Mouse (Mus musculus): ENCODE data around the gene 1700001P01Rik. TPM values are rescaled to one million over a fixed set of nuclear protein-coding genes. Genes with fewer than 3 reads are reported as not detected.

Gene 1700001P01Rik
- not detected for polyA plus RNA-seq (2017; shearing (Covaris generic))

GRCm38 (mm10) chr11:97775808-97776496 is at the start of gene 1700001P01Rik:
Gene 1700001P01Rik, minus strand, starts transcription at chr11:97775918.

GRCm38 (mm10) chr11:97798782-97799145 is 23.0 kb upstream of the 1700001P01Rik start, which contains the start of gene Lasp1:
Gene Lasp1, plus strand, starts transcription at chr11:97799000.

DNA sequence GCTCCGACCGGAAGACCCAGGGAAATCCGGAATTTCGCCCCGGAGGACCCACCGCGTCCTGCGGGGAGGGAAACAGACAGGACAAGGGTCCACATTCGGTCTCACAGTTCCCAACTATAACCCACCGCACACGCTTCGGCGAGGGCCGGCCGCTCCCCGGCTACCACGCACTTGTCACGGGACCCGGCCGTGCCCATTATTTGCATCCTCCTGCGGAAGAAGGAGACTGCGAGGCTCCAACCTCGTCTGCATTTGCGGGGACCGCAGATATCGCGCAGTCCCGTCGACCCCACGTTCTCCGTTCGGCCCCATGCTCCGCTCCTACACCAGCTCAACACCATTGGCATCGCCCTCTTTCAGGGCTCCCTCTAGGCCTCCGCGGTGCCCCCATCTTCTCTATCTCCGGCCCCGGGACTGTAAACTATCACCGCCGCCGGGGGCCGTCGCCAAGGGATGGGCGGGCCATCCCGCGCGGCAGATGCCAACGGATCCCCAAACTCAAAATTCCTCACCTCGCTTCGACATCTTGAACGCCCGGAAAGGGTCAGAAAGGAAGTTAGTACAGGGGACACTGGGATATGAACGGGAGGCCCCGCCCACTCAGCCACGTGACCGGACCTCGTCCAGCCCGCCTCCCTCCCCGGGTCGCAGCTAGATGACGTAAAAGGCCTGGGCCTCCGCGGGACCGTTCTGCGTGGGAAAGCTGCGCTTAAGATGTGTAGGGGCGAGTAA is 6.3 kb upstream of the 1700001P01Rik start, which contains the start of gene Rpl23:
Gene Rpl23 (minus strand): TSS at position 606 of the 732 bp plus-strand sequence.

DNA sequence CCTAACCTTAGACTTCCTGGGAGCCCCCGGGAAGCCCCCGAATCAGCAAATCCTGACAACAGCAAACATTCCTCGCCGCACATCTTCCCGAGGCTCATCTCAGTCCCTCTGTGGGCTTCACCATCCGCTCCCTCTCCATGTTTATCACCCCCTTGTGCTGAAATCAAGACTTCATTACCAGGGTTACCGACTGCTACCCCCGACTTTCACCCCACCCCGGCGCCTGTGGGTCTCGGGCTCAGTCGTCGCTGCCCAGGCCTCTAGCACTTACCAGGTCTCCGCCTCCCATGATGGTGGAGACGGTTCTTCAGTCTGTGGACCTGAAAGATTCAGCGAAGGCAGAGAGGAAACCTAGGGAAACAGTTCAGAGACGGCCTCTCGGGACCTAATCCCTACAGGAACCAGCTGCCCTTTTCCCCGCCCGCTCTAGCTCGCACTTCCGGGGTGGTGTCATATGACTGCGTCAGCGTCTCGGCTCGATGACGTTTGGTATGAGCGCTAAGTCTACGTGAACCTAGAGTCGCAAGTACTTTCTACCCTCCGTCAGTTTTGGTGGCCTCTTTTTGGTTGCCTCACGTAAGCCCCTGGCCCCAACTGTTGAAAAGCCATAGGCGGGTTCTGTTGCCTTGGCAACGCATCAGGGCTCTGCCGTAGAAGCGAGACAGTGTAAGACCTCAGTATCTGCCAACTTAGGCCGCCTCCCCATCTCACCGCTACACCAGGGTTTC is 9.4 kb downstream of the 1700001P01Rik start, which contains the start of gene Cwc25:
Gene Cwc25 (minus strand): TSS at position 403 of the 728 bp plus-strand sequence.

DNA sequence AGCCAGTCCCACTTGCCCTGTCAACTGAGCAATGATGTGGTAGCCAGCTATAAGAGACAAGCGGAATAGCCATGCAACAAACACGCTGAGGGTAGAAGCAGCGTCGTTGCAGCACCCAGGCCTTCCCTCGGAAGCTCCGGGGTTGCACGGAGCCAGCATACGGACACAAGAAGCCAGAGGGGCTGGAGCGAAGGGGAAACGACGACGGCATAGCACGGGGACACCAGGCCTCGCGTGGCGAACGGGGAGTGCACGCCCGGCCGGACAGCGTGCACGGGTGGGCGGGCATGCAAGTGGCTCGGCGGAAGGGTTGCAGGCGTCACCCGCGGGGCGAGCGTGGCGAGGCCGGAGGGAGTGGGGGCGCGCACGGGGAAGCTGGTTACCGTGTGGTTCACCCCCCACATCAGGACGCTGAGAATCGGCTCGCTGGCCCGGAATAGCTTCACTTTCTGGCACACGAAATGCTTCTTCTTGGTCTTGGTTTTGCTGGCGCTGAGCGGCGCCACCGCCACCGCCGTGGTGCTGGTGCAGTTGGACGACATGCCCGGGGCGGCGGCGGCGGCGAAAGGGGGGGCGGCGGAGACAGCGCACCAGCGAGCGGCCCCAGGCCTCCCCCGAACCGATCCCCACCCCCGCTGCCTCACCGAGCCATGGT is 31.5 kb downstream of the 1700001P01Rik start, which contains the start of gene Pip4k2b:
Gene Pip4k2b (minus strand): TSS at position 642 of the 655 bp plus-strand sequence.

Other genes starting within 250 kb of the 1700001P01Rik start
- under 1 TPM; 0.02 to 0.53 TPM for gene Srcin1, start 199.7 kb downstream of the 1700001P01Rik start, polyA plus RNA-seq (2017; shearing (Covaris generic))
- gene Epop, start 146.2 kb downstream of the 1700001P01Rik start, polyA plus RNA-seq (2017; shearing (Covaris generic)) = 10 to 100 TPM in 1 of 2 experiments, 1 to 10 TPM in 1; 6.1 to 11.7 TPM
- 10 to 100 TPM; 10.0 to 13.1 TPM for gene Mllt6, start 112.5 kb downstream of the 1700001P01Rik start, polyA plus RNA-seq (2017; shearing (Covaris generic))
- 10 to 100 TPM; 66.8 to 70.0 TPM for gene Cisd3, start 90.1 kb downstream of the 1700001P01Rik start, polyA plus RNA-seq (2017; shearing (Covaris generic))
- 1 to 10 TPM; 2.3 to 2.8 TPM for gene Pcgf2, start 75.4 kb downstream of the 1700001P01Rik start, polyA plus RNA-seq (2017; shearing (Covaris generic))
- 100 to 1,000 TPM; 383 to 412 TPM for gene Psmb3, start 72.5 kb downstream of the 1700001P01Rik start, polyA plus RNA-seq (2017; shearing (Covaris generic))
- gene Pip4k2b, start 31.2 kb downstream of the 1700001P01Rik start, polyA plus RNA-seq (2017; shearing (Covaris generic)) = 1 to 10 TPM; 2.4 to 2.9 TPM
- 10 to 100 TPM; 26.5 to 31.5 TPM for gene Cwc25, start 9.4 kb downstream of the 1700001P01Rik start, polyA plus RNA-seq (2017; shearing (Covaris generic))
- gene Rpl23, start 6.5 kb upstream of the 1700001P01Rik start, polyA plus RNA-seq (2017; shearing (Covaris generic)) = 100 to 1,000 TPM; 323 to 371 TPM
- gene Lasp1, start 23.1 kb upstream of the 1700001P01Rik start, polyA plus RNA-seq (2017; shearing (Covaris generic)) = 100 to 1,000 TPM; 175 to 203 TPM
- gene B230217C12Rik, start 64.9 kb upstream of the 1700001P01Rik start, polyA plus RNA-seq (2017; shearing (Covaris generic)) = 1 to 10 TPM in 1 of 2 experiments, under 1 TPM in 1; 0.91 to 1.3 TPM
- 1 to 10 TPM in 1 of 2 experiments, under 1 TPM in 1; 0.76 to 1.6 TPM for gene Fbxo47, start 108.2 kb upstream of the 1700001P01Rik start, polyA plus RNA-seq (2017; shearing (Covaris generic))
- gene Plxdc1, start 210.5 kb upstream of the 1700001P01Rik start, polyA plus RNA-seq (2017; shearing (Covaris generic)) = 1 to 10 TPM; 2.5 to 2.8 TPM
- 10 to 100 TPM; 61.8 to 75.6 TPM for gene Arl5c, start 220.3 kb upstream of the 1700001P01Rik start, polyA plus RNA-seq (2017; shearing (Covaris generic))
- gene Cacnb1, start 247.1 kb upstream of the 1700001P01Rik start, polyA plus RNA-seq (2017; shearing (Covaris generic)) = 10 to 100 TPM; 14.4 to 17.8 TPM